Mouse (Mus musculus) testis, adult 2 months (tissue): ENCODE results near the gene Megf9. TPM values are rescaled to one million over a fixed set of nuclear protein-coding genes. Genes with fewer than 3 reads are reported as not detected.

Experiments
- H3K27ac ChIP-seq: fragments of 200-500 bp; 2 replicates; pipeline ENCODE4 v1.5.1; 2012; ENCODE audit warnings: low read depth, low read length; ENCODE audit not compliant: control insufficient read depth, insufficient read depth
- H3K27me3 ChIP-seq: fragments of 200-500 bp; 2 replicates; pipeline ENCODE4 v1.6.1; 2012; ENCODE audit warnings: mild to moderate bottlenecking, low read length, moderate library complexity; ENCODE audit not compliant: control insufficient read depth, insufficient read depth
- H3K36me3 ChIP-seq: fragments of 200-500 bp; 2 replicates; pipeline ENCODE4 v1.6.1; 2012; ENCODE audit warnings: mild to moderate bottlenecking, low read length; ENCODE audit not compliant: control insufficient read depth, insufficient read depth
- H3K4me1 ChIP-seq: fragments of 200-500 bp; 2 replicates; pipeline ENCODE4 v1.6.1; 2012; ENCODE audit warnings: low read length; ENCODE audit not compliant: control insufficient read depth, insufficient read depth
- H3K4me3 ChIP-seq: fragments of 200-500 bp; 2 replicates; pipeline ENCODE4 v1.5.1; 2012; ENCODE audit warnings: low read depth, mild to moderate bottlenecking, low read length, moderate library complexity, mixed read lengths; ENCODE audit not compliant: control insufficient read depth
- CTCF ChIP-seq: fragments of 200-500 bp; IDR thresholded peaks from 2 replicates; pipeline ENCODE4 v1.5.1; 2012; ENCODE audit warnings: low read depth, mild to moderate bottlenecking, inconsistent platforms, low read length, moderate library complexity; ENCODE audit not compliant: control insufficient read depth, insufficient read depth, insufficient replicate concordance
- POLR2A ChIP-seq: fragments of 200-500 bp; IDR thresholded peaks from 2 replicates; pipeline ENCODE4 v1.6.1; 2012; ENCODE audit warnings: low read depth, mild to moderate bottlenecking, inconsistent platforms, low read length, moderate library complexity; ENCODE audit not compliant: control insufficient read depth
- polyA plus RNA-seq: library from polyadenylated mRNA; depleted of rRNA; stranded (reverse); fragments of >200 nt; gene quantifications from 2 replicates; pipeline ENCODE4 v1.2.3, GENCODE M21; 2012

Megf9 gene
- polyA plus RNA-seq, 1 experiment: 4.8 TPM

GRCm38 (mm10) chr4:70471398-70471797 is 63.4 kb downstream of the Megf9 start:
- H3K36me3 ChIP-seq: no peaks in the 10 kb centered on the region
- H3K4me3 ChIP-seq: no peak overlapping the region
- no peak overlapping the region for H3K27ac ChIP-seq
- no peaks in the 10 kb centered on the region for H3K4me1 ChIP-seq
- no peaks in the 10 kb centered on the region for H3K27me3 ChIP-seq
- TF ChIP-seq POLR2A: no peak
- no peak for TF ChIP-seq CTCF

DNA sequence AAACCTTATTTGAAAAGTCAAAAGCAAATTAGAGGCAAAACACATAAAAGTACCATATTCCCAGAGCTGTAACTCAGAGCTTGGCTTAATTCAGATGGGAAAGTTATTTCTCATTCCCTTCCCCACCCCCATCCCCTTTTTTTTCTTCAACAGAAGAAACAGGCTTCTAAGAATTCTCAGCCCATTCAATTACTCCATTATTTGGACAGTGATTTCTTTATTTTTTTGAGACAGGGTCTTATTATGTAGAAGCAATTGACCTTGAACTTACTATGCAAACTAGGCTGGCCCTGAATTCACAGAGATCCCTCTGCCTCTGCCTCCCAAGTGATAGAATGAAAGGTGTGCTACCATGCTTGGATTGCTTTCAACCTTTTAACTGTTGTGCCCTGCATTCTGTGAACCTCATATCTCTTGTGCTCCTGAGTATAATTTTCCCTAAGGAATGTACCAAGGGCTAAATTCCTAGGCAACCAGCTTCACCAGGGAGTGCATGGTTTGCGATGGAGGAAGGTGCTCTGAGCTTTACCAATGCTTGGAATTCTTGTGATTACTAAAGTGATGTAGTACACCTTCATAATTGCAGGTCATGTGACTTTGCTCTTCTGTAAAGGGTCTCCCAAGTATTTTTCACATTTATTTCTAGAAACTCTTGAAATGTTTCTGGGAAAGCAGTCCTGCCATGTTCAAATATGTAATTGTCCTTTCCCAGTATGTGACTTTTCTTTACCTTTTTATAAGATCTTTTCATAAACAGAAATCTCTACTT is 68.7 kb downstream of the Megf9 start:
- Histone ChIP-seq H3K4me1 (no peaks in the 10 kb centered on the region), H3K36me3 (no peaks in the 10 kb centered on the region), H3K27ac (no peak overlapping the region), H3K4me3 (no peak overlapping the region), H3K27me3 (no peaks in the 10 kb centered on the region)
- TF ChIP-seq CTCF (no peak), POLR2A (no peak)

- Histone ChIP-seq H3K4me3 (no peak overlapping the region), H3K36me3 (no peaks in the 10 kb centered on the region), H3K27ac (no peak overlapping the region), H3K4me1 (no peaks in the 10 kb centered on the region), H3K27me3 (no peaks in the 10 kb centered on the region)
- no peak for TF ChIP-seq CTCF
- no peak for TF ChIP-seq POLR2A
These were observed 71.5 kb downstream of the Megf9 start for GRCm38 (mm10) chr4:70463302-70463701.

DNA sequence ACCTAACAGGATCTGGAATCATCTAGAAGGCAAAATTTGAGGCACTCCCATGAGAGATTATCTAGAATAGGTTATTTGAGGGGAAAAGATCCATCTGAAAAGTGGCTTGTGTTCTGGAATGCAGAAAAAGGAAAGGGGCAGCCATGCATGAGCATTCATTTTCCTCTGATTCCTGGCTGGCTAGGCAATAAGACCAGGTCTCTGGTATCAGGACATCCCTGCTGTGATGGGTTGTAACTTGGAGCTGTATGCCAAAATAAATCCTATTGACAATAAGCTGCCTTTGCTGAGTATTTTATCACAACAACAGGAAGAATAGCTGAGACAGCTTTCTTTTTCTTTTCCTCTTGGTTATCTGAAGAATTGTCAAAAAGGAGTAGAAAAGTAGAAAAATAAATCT is 73.4 kb downstream of the Megf9 start:
- H3K36me3 ChIP-seq: no peaks in the 10 kb centered on the region
- no peaks in the 10 kb centered on the region for H3K4me1 ChIP-seq
- no peak overlapping the region for H3K27ac ChIP-seq
- H3K4me3 ChIP-seq: no peak overlapping the region
- no peaks in the 10 kb centered on the region for H3K27me3 ChIP-seq
- TF ChIP-seq CTCF: no peak
- no peak for TF ChIP-seq POLR2A

GRCm38 (mm10) chr4:70452161-70452560 is 82.6 kb downstream of the Megf9 start:
- TF ChIP-seq POLR2A: no peak
- TF ChIP-seq CTCF: no peak
- Histone ChIP-seq H3K4me3 (no peak overlapping the region), H3K36me3 (no peaks in the 10 kb centered on the region), H3K4me1 (no peaks in the 10 kb centered on the region), H3K27ac (no peak overlapping the region), H3K27me3 (no peaks in the 10 kb centered on the region)

GRCm38 (mm10) chr4:70451750-70452149 is 83.0 kb downstream of the Megf9 start:
- TF ChIP-seq CTCF (peak; percentile 15; the same call in 1 of the 2 replicates), POLR2A (no peak)
- Histone ChIP-seq H3K4me1 (no peaks in the 10 kb centered on the region), H3K27me3 (no peaks in the 10 kb centered on the region), H3K4me3 (no peak overlapping the region), H3K27ac (no peak overlapping the region), H3K36me3 (no peaks in the 10 kb centered on the region)

DNA sequence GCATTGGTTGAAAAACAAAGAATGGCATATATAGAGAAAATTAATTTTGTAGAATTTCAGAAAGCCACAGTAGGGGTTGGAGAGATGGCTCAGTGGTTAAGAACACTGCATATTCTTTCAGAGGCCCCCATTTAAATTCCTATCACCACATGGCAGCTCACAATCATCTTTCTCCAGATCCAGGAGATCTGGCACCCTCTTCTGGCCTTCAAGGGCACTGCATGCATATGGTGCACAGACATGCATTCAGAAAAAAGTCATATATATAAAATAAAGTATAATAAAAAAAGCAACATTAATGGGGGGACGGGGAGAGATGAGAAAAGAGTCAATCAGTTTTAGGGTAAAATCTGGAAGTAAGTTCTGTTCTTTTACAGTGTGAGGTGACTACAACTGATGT is 85.1 kb downstream of the Megf9 start:
- TF ChIP-seq POLR2A: no peak
- TF ChIP-seq CTCF: no peak
- Histone ChIP-seq H3K4me1 (no peaks in the 10 kb centered on the region), H3K36me3 (no peaks in the 10 kb centered on the region), H3K27me3 (no peaks in the 10 kb centered on the region), H3K4me3 (no peak overlapping the region), H3K27ac (no peak overlapping the region)

DNA sequence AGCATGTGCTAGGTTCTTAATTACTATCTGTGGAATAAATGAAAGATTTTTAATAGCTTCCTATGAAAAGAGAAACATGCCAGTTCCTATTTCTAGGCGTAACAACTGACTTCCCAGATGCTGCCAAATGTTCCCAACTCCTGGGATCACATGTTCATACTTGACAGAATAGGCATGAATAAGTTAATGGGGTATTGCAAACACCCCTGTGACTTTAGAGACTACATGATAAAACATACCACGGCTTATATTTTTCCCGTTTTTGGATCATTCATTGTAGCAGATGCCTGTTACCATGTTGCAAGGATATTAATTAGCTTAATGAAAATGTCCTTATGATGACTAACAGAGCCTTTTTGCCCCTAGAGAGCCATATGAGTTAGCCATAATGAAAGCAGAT is 88.0 kb downstream of the Megf9 start:
- H3K4me3 ChIP-seq: no peak overlapping the region
- no peak for TF ChIP-seq CTCF
- no peak for TF ChIP-seq POLR2A
- no peaks in the 10 kb centered on the region for H3K27me3 ChIP-seq
- no peaks in the 10 kb centered on the region for H3K36me3 ChIP-seq
- no peaks in the 10 kb centered on the region for H3K4me1 ChIP-seq
- H3K27ac ChIP-seq: no peak overlapping the region
